Mouse (Mus musculus): Measurements from ENCODE around the gene Apobec4.

The Apobec4 gene

DNA sequence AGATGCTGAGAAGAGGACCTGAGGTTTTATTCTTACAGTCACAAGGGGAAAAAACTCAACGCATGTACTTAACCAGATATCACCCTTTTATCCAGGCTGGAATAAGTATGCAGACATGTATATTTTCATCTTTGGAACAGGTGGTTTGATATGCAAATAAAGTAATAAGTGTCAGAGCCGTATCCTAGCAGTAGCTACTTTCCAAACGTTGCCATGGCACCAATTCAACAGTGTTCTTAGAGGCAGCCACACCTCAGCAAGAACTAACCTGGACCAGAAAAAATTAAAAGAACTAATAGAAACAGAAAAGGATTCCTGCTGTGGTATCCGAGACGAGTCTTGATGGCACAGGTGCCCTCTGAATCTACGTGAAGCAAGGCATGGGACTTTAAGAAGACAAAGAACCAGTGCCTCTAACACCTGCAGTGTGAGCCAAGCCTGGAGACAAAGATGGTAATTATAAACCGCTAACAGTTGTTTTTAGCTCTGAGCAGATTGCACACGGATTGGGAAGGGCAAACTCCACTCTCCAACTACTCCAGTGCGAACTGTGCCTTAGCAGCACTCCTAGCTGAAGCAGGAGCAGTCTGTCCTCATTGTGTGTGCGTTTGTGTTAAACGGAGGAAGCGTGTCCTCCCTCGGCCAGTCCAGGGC is at the start of gene Apobec4:
Apobec4 (plus strand) TSS at position 240 of the 654 bp plus-strand sequence.
- DNase-seq (ENCODE audit: inconsistent ontology term): no peak

DNA sequence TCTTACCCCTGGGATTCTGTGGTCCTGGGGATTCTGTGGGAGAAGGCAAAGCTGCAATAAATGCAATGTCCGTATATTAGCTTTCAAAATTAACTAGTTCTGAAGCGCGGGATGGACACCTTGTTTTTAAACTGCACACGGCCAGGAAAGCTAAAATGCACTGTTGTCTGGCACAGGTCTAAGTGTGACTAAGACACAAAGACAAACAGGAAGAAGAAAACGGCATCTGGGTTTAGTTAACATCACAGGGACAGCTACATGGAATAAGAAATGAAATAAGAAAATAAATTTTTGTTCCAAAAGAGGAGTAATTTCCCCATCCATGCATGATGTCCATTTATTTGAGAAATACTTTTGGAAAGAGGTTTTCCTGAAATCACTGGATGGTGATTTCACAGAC is 49.3 kb upstream of the Apobec4 start:
- DNase-seq (ENCODE audit: inconsistent ontology term): no peak

GRCm38 (mm10) chr1:152702920-152703319 is 47.4 kb upstream of the Apobec4 start:
- no peak for DNase-seq (ENCODE audit: inconsistent ontology term)

DNA sequence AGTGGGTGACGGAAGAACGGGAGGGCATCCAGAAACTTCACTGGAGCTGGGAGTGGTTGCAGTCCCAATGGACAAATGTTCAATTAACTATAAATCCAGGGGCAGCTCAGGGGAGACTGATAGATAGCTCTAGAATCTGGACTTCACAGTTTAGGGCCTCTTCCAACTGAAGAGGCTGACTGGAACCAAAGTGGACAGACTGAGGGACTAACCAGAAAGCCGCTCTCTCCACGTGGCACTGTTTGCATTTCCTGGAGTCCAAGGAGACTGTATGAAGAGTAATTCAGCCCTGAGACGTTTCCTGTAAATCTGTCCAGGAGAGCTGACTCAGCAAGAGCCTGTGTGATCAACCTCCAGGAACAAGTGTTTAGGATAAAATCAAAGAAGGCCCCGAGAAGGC is 46.4 kb upstream of the Apobec4 start:
- DNase-seq (ENCODE audit: inconsistent ontology term): no peak

GRCm38 (mm10) chr1:152707560-152707959 is 42.8 kb upstream of the Apobec4 start:
- no peak for DNase-seq (ENCODE audit: inconsistent ontology term)

DNA sequence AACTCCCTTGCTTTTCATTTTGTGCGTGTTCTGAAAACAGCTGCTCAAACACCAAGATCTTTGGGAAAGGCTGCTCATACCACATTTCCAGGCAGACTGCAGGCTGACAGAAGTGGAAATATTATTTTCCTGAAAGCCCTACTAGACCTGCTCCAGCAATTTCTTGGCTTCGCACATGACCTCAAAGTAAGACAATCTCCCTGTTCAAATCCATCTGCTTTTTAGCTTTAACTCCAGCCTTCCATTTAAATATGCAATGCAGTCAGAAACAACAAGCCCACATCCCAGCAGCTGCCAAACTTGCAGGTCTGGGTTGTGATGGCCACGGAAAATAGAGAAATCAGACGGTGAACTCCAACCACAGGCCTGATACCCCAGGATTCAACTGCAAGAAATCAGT is 39.3 kb upstream of the Apobec4 start:
- no peak for DNase-seq (ENCODE audit: inconsistent ontology term)

- DNase-seq (ENCODE audit: inconsistent ontology term): no peak
Measured at GRCm38 (mm10) chr1:152713924-152714323, 36.4 kb upstream of the Apobec4 start.

- no peak for DNase-seq (ENCODE audit: inconsistent ontology term)
Measured at GRCm38 (mm10) chr1:152714405-152714804, 35.9 kb upstream of the Apobec4 start.

- no peak for DNase-seq (ENCODE audit: inconsistent ontology term)
Measured at GRCm38 (mm10) chr1:152717329-152717728, 33.0 kb upstream of the Apobec4 start.

- DNase-seq (ENCODE audit: inconsistent ontology term): no peak
Measured at GRCm38 (mm10) chr1:152718200-152718599, 32.2 kb upstream of the Apobec4 start.

- DNase-seq (ENCODE audit: inconsistent ontology term): no peak
Measured at GRCm38 (mm10) chr1:152720969-152721368, 29.4 kb upstream of the Apobec4 start.

DNA sequence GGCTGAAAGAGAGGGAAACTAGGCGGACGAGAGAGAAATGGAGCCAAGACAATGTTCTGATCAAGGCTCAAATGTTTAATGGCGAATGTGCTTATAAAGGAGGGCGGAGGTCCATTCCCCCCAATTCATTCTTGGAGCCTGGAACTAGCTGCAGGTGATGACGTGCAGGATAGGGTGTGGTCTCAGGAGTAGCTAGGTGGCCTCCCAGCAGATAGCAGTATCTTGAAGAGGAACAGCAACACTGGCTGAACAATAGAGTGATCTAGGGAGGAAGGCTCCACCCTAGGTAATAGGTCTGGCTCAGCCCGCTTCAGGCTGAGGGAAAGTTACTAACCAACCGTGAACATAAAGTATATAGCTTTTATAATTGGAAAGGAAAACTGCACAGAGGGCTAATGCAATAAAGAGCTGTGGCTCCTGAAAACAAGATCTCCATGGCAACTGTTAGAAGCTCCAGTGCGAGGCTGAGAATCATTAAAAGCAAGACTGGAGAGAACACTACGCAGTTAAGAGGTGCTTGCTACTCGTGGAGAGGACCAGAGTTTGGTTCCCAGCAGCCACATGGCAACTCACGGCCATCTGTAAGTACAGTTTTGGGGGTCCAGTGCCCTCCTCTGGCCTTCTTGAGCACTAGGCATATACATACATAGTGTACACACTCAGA is 28.7 kb upstream of the Apobec4 start:
- no peak for DNase-seq (ENCODE audit: inconsistent ontology term)

DNA sequence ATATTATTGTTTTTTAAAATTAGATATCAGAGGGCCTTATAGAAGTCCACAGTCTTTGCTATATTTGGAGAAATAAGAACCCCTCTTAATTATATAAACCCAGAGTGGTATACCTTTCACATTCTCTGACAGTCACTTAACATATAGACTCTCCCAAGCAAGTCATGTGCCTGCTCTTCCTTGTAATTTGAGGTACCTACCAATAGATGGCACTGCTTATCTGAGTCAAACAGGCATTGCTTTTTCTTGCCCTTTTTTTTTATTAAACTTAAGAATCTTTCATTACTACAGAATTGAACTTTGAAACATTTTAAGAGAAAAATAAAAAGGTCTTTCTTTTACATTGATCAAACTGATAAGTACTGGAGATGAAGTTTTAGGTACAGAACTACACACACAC is 26.1 kb upstream of the Apobec4 start:
- DNase-seq (ENCODE audit: inconsistent ontology term): no peak

DNA sequence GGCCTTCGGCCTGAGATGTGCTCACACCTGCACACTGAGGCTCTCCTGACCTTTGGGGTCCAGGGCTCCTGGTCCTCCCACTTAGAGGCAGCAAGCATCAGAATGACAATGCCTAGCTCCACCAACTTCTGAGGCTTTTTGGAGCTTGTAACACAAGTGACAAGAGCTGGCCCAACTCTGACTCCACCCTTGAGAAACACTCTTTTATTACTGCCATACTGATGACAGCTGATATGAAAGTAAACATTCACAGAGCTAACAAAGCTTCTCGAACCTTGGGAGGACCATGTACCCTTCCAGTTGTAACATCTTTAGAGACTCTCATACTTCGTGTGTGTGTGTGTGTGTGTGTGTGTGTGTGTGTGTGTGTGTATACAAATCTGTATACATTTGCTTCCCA is 24.3 kb upstream of the Apobec4 start:
- DNase-seq (ENCODE audit: inconsistent ontology term): no peak

GRCm38 (mm10) chr1:152727604-152728236 is 22.6 kb upstream of the Apobec4 start:
- DNase-seq (ENCODE audit: inconsistent ontology term): no peak

DNA sequence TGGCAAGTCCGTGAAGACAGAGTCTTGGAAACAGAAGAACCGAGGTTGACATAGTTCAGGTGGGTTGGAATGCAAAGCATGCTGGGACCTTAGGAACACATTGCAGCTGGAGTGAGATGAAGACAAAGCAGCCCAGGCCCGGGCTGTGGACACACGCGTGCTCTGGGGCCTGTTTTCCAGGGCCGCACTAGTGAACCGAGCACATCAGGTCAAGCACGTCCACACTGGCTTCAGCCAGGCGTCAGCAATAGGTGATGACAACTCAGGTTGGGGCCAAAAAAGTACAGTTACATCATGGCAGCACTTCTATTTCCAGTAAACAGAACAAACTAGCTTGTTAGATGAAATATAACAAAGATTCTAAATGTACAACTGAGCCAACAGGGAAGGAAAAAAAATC is 11.6 kb upstream of the Apobec4 start:
- no peak for DNase-seq (ENCODE audit: inconsistent ontology term)

DNA sequence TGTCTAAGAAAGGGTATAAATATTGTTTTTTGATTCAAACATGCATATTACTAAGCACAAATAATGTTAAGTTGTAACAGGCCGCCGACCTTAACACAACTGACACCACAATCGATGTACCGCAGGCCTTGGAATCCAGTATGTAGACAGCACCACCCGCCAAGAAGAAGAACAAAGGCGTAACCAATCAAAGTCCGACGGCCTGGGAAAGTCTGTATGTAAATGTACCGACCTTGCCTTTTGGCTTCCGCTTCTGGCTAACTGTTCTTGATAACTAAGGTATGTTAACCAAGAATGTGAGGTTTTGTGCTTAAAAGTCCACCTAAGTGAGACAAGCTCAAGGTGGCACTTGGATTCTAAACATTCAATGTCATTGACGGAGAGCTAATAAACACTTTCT is 11.0 kb upstream of the Apobec4 start:
- DNase-seq (ENCODE audit: inconsistent ontology term): no peak

DNA sequence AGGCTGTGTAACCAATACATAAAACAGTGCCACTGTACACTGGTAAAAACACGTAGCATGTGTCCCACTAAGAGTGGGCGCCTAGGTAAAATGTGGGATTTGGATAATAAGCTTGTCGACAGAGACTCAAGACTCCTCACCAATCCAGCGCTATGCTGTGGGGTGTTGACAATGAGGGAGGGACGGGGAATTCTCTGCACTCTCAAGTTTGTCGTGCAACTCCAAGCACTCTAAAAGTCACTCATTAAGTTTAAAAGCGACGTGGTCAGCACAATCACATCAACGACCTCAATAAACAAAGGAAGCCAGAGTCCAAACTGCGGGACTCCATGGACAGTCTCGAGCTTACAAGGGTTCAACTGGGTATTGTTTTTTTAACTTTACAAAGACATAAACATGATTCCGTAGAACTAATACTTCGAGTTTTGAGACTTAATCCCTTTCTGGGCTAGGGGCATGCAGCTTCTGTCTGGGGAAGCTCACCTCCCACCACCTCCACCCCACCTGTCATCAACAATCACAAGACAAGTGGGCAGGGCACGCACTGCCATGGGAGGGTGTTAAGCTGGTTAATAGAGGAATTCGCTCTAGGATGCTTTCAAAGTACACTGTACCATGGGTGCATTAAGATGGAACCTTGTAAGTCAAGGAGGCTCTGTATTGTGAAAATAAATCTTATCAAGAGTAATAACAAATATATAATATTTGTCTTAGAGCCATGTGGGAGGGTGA is 7.1 kb upstream of the Apobec4 start:
- DNase-seq (ENCODE audit: inconsistent ontology term): no peak

GRCm38 (mm10) chr1:152746426-152746825 is 3.9 kb upstream of the Apobec4 start:
- DNase-seq (ENCODE audit: inconsistent ontology term): peak; percentile 69

DNA sequence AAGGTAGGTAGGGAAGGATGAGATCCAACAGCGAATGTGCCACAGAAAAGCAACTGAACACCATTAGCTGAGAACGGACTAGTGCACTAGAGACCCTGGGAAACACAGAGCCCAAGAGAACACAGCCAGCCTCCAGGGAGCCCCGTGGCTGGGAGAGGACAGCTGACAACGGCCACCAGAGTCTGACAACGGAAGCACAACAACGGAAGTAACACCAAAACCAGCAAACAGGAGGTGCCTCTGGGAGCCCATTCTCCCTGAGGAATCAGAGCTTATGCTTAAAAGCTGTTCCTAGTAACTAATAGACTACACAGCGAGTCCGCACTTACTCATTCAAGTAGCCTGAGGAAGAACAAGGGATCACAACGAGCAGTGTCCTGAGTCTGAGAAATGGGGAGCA is 1.1 kb upstream of the Apobec4 start:
- DNase-seq (ENCODE audit: inconsistent ontology term): no peak

DNA sequence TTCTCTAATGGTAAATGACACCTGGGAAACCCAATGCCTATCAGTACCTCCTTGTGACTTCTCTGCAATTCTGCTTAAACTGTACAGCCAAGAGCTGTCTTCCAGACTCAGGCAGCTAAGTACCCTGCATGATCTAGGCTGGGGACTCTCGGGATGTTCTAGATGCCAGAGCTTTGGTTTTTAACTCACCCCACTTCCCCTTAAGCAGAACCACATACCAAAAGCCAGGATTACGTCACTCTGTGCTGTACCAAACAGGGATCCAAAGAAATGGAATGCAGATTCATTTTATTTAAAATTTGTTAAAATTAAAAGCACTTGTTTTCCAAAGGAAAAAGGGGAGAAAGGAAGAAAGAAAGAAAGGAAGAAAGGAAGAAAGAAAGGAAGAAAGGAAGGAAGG is 11.4 kb downstream of the Apobec4 start:
- no peak for DNase-seq (ENCODE audit: inconsistent ontology term)

- DNase-seq (ENCODE audit: inconsistent ontology term): peak; percentile 99
Measured at GRCm38 (mm10) chr1:152766032-152766772, 15.9 kb downstream of the Apobec4 start, which contains the start of the genes Rgl1 and Arpc5. TSS of gene Rgl1 (minus strand) at chr1:152766351. TSS of gene Arpc5 (plus strand) at chr1:152766542.

Measured in Muller cell, postnatal 12 days (primary cell).